Mouse (Mus musculus) limb, embryonic 11.5 days (tissue): Measurements from ENCODE around the gene Lipo3. TPM values are rescaled to one million over a fixed set of nuclear protein-coding genes. Genes with fewer than 3 reads are reported as not detected.

Experiments used
- microRNA-seq: library from miRNA; unstranded; fragments of <30 nt; microRNA quantifications from one replicate; pipeline ENCODE4, GENCODE M21; 2016
- polyA plus RNA-seq: library from polyadenylated mRNA; unstranded; fragments of >200 nt; fragmentation: Nextera tagmentation; extraction: Ambion mirVana; gene quantifications from 2 replicates; pipeline ENCODE4 v1.2.1, GENCODE M21; 2014

Gene Lipo3
- polyA plus RNA-seq, 1 experiment from 2014 or later: 7.6 TPM

Small RNAs within 50 kb of the gene (microRNA-seq; reads per million reads assigned to microRNA genes)
- not detected for gene Gm27440

Other genes starting within 250 kb of the Lipo3 start
- gene Lipo4, start 244.2 kb downstream of the Lipo3 start, polyA plus RNA-seq: not detected in 2 replicates
- gene Gm8978, start 136.7 kb downstream of the Lipo3 start, polyA plus RNA-seq: not detected in 2 replicates
- not detected in 2 replicates for gene Lipo2, start 10.6 kb downstream of the Lipo3 start, polyA plus RNA-seq
- not detected in 2 replicates for gene Lipo1, start 25.5 kb upstream of the Lipo3 start, polyA plus RNA-seq
- not detected in 2 replicates for gene Lipf, start 199.2 kb upstream of the Lipo3 start, polyA plus RNA-seq
- not detected in 2 replicates for gene Lipk, start 246.3 kb upstream of the Lipo3 start, polyA plus RNA-seq